Comparison of ENCODE assay signal across 8 mouse cellular contexts in the genomic region with DNA sequence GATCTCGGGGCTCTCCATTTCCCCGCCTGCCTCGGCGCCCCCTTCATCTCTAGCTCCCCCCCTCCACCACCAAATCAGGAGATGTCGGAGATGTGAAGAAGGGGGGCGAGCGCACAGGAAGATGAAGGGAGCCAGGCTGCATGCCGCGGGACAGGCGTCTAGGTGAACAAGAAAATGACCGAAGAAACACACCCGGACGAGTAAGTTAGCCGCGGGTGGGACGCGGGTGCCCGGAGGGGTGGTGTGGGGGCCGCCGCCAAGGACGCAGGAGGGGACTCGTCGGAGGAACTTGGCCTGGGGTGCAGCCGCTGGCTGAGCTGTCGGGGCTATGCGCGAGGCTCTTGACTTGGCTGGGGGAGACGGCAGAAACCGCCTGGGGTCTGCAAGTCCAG. TPM values are rescaled to one million over a fixed set of nuclear protein-coding genes. Genes with fewer than 3 reads are reported as not detected.
DNase-seq lines count a peak whose midpoint lies in the region; ATAC-seq lines count a peak whose summit lies in the region.

No protein-coding gene starts in this region.

- peak overlapping the region; percentile 48 for H3K4me2 ChIP-seq in forebrain, embryonic 15.5 days (replicated peaks)
- peak overlapping the region; percentile 84 for H3K4me2 ChIP-seq in intestine, embryonic 15.5 days (replicated peaks)
- peak overlapping the region; percentile 69 for H3K4me2 ChIP-seq in stomach, embryonic 15.5 days

- peak overlapping the region; percentile 90 for H3K9ac ChIP-seq in forebrain, embryonic 15.5 days (replicated peaks)
- peak overlapping the region; percentile 97 for H3K9ac ChIP-seq in intestine, embryonic 15.5 days
- peak overlapping the region; percentile 77 for H3K9ac ChIP-seq in stomach, embryonic 15.5 days

- no peaks in the 10 kb centered on the region for H3K9me3 ChIP-seq in forebrain, embryonic 15.5 days
- no peaks in the 10 kb centered on the region for H3K9me3 ChIP-seq in intestine, embryonic 15.5 days
- no peaks in the 10 kb centered on the region for H3K9me3 ChIP-seq in stomach, embryonic 15.5 days

- ATAC-seq in forebrain, embryonic 15.5 days (replicated peaks): peak; percentile 23
- ATAC-seq in intestine, embryonic 15.5 days: peak; percentile 13
- ATAC-seq in stomach, embryonic 15.5 days (ENCODE audit: insufficient read depth, low FRiP score, low read depth): peak; percentile 0; the same call in 1 of the 2 replicates
- ATAC-seq in granulocyte monocyte progenitor cell, adult 5-6 weeks (replicated peaks; ENCODE audit: poor library complexity, severe bottlenecking): no peak

- H3K27ac ChIP-seq in forebrain, embryonic 15.5 days (replicated peaks): peak overlapping the region; percentile 96
- H3K27ac ChIP-seq in intestine, embryonic 15.5 days: peak overlapping the region; percentile 97
- H3K27ac ChIP-seq in stomach, embryonic 15.5 days: peak overlapping the region; percentile 94

- H3K27me3 ChIP-seq in forebrain, embryonic 15.5 days: no peaks in the 10 kb centered on the region
- H3K27me3 ChIP-seq in intestine, embryonic 15.5 days (replicated peaks): no peaks in the 10 kb centered on the region
- no peaks in the 10 kb centered on the region for H3K27me3 ChIP-seq in stomach, embryonic 15.5 days (replicated peaks)

- H3K4me3 ChIP-seq in forebrain, embryonic 15.5 days: peak overlapping the region; percentile 79
- peak overlapping the region; percentile 93 for H3K4me3 ChIP-seq in intestine, embryonic 15.5 days (replicated peaks)
- peak overlapping the region; percentile 96 for H3K4me3 ChIP-seq in stomach, embryonic 15.5 days (replicated peaks)

- H3K4me1 ChIP-seq in forebrain, embryonic 15.5 days: peaks cover 27% of the 10 kb centered on the region
- peaks cover 13% of the 10 kb centered on the region for H3K4me1 ChIP-seq in intestine, embryonic 15.5 days (replicated peaks)
- H3K4me1 ChIP-seq in stomach, embryonic 15.5 days: peaks cover 17% of the 10 kb centered on the region

- no peaks in the 10 kb centered on the region for H3K36me3 ChIP-seq in forebrain, embryonic 15.5 days
- H3K36me3 ChIP-seq in intestine, embryonic 15.5 days: no peaks in the 10 kb centered on the region
- H3K36me3 ChIP-seq in stomach, embryonic 15.5 days: no peaks in the 10 kb centered on the region

- peak; percentile 47 to 69 for DNase-seq in left cerebral cortex, postnatal 10 days (ENCODE audit: extremely low spot score in 1 of 2, low spot score in 2 of 2)
- DNase-seq in left cerebral cortex, adult 8-10 months (ENCODE audit: low spot score in 2 of 2): no peak
- DNase-seq in T-cell, adult 2 months (ENCODE audit: low spot score): peak; percentile 68
- peak; percentile 28 for DNase-seq in lung, postnatal 14 days

- 0% methylated on average over 29 of the region's 29 CpGs for WGBS in forebrain, embryonic 15.5 days
- under 1% methylated on average over 29 of the region's 29 CpGs for WGBS in intestine, embryonic 15.5 days
- WGBS in stomach, embryonic 15.5 days: 1% methylated on average over 29 of the region's 29 CpGs

- intact Hi-C loops in left cerebral cortex, postnatal 10 days (cut with DNase I): loop anchor here (5.0 kb wide), 4 partner anchors 48 to 148 kb away; no protein-coding TSS in a partner anchor

RNA-seq across cellular contexts. Expression of gene Spred2, which starts 0.6 kb away (rescaled TPM):
- total RNA-seq in left cerebral cortex, postnatal 10 days (2021): 10 to 100 TPM; 63.9 to 68.4 TPM
- total RNA-seq in left cerebral cortex, adult 8-10 months (2022): 10 to 100 TPM; 66.8 to 82.4 (median 72.3) TPM
- polyA plus RNA-seq in forebrain, embryonic 15.5 days (2015; fragmentation: Nextera tagmentation; extraction: Ambion mirVana): 8.1 and 9.3 TPM in 2 replicates
- 6.8 and 7.1 TPM in 2 replicates for polyA plus RNA-seq in intestine, embryonic 15.5 days (2015; fragmentation: Nextera tagmentation; extraction: Ambion mirVana)
- 7.0 and 7.4 TPM in 2 replicates for polyA plus RNA-seq in stomach, embryonic 15.5 days (2015; fragmentation: Nextera tagmentation; extraction: Ambion mirVana)
- 16.8 and 19.4 TPM in 2 replicates for total RNA-seq in granulocyte monocyte progenitor cell, adult 5-6 weeks (2014; fragmentation: Nextera tagmentation)
- total RNA-seq in granulocyte monocyte progenitor cell, adult 5-6 weeks (2017): 4.6 and 6.8 TPM in 2 replicates

Comparison
In these comparisons a context has a peak if more than half of its experiments do, and no peak if none do; other contexts are left out.
1. DNase-seq: peak in left cerebral cortex, postnatal 10 days (2 of 2), T-cell, adult 2 months (single experiment) and lung, postnatal 14 days (single experiment); none in left cerebral cortex, adult 8-10 months (0 of 2).
2. Peak in every context shown above with its lines, with median percentiles within 50 percentile points of each other: H3K27ac ChIP-seq, H3K4me2 ChIP-seq, H3K4me3 ChIP-seq and H3K9ac ChIP-seq.